ENCODE assay signal across 9 mouse cellular contexts in the genomic region with DNA sequence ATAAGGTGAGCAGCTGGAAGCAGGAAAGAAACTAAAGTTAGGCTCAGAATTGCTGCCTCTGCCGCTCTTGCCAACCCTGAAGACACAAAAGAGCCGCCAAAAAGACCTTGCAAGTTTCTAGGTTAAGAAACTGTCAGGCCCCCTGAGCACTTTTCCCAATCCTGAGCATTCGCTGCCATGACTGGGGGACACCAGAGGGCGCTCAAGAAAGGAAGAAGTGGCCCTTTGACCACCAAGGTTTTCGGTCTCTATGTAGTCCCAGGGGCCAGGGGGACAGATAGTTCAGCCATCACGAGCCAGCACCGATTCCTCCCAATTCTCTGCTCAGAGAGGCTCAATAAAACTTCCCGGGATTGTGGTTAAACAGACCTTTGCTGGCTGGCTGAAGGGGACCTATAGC.
A peak's percentile ranks its signal among the peaks of the same experiment; 100 is the strongest.
DNase-seq lines count a peak whose midpoint lies in the region; ATAC-seq and TF ChIP-seq lines count a peak whose summit lies in the region.
"Had no signal": no experiment of that assay in that cellular context is flagged by ENCODE, and none has a peak within 500 bp of the region (broad histone marks: within the 10 kb centered on the region; RNA-seq: fewer than 3 reads in every experiment).

No protein-coding gene starts in this region.

- TF ChIP-seq CTCF in left cerebral cortex, adult 2 months (IDR thresholded peaks at IDR 0.05), result peak; percentile 55
- peak in 1 of 2 experiments; percentile 77; a peak in 2 of 4 replicates for TF ChIP-seq CTCF in CH12.LX (conservative IDR thresholded peaks at IDR 0.05 in 1 of 2, IDR thresholded peaks at IDR 0.05 in 1 of 2; ENCODE audit: low read depth in 2 of 2, low read length in 2 of 2)
- peak; percentile 41 for TF ChIP-seq CTCF in cortical plate, adult 2 months (IDR thresholded peaks at IDR 0.05; ENCODE audit: extremely low read depth, insufficient read depth, low read length)

- no peak for TF ChIP-seq POLR2A in CH12.LX (IDR thresholded peaks at IDR 0.05; ENCODE audit: low read depth, low read length)
- TF ChIP-seq POLR2A in cortical plate, adult 2 months (IDR thresholded peaks at IDR 0.05; ENCODE audit: extremely low read depth, insufficient read depth, low read length), result no peak

- H3K27ac ChIP-seq in forebrain, embryonic 10.5 days, result no peak overlapping the region
- H3K27ac ChIP-seq in forebrain, embryonic 15.5 days (replicated peaks), result no peak overlapping the region
- H3K27ac ChIP-seq in left cerebral cortex, adult 2 months, result no peak overlapping the region
- H3K27ac ChIP-seq in CH12.LX (ENCODE audit: insufficient read depth, low read depth), result no peak overlapping the region
- no peak overlapping the region for H3K27ac ChIP-seq in cortical plate, adult 2 months (ENCODE audit: insufficient read depth, low read length)
- H3K27ac ChIP-seq: limb, embryonic 15.5 days had no signal

- H3K36me3 ChIP-seq in forebrain, embryonic 10.5 days (replicated peaks), result no peaks in the 10 kb centered on the region
- no peaks in the 10 kb centered on the region for H3K36me3 ChIP-seq in forebrain, embryonic 15.5 days
- H3K36me3 ChIP-seq in CH12.LX (replicated peaks in 1 of 2; ENCODE audit: control insufficient read depth in 1 of 2, insufficient read depth in 1 of 2, low read length in 1 of 2), result no peaks in the 10 kb centered on the region
- H3K36me3 ChIP-seq: limb, embryonic 15.5 days had no signal

- no peak for ATAC-seq in forebrain, embryonic 15.5 days (replicated peaks)
- ATAC-seq in megakaryocyte progenitor cell, adult 5-6 weeks (replicated peaks; ENCODE audit: poor library complexity), result peak; percentile 60
- no peak for ATAC-seq in erythroid progenitor cell, adult 5-6 weeks (replicated peaks; ENCODE audit: low FRiP score, poor library complexity, severe bottlenecking)

- dilution Hi-C loops in CH12.LX (cut with MboI; ENCODE audit: extremely low pct_ligation_motif_present, extremely low pct_unique_long_range_greater_than_20kb, low sequenced_read_pairs), result no loop called here

- peak; percentile 53 for TF ChIP-seq RAD21 in CH12.LX (IDR thresholded peaks at IDR 0.05; ENCODE audit: low read depth, low read length)

- H3K9ac ChIP-seq in forebrain, embryonic 15.5 days (replicated peaks), result no peak overlapping the region
- H3K9ac ChIP-seq in CH12.LX (ENCODE audit: insufficient read depth, low read depth), result no peak overlapping the region
- H3K9ac ChIP-seq: limb, embryonic 15.5 days had no signal

- no peak for TF ChIP-seq EP300 in CH12.LX (IDR thresholded peaks at IDR 0.05; ENCODE audit: low read length)

- 21% methylated on average over 8 of the region's 8 CpGs for WGBS in forebrain, embryonic 10.5 days
- 25% methylated on average over 8 of the region's 8 CpGs for WGBS in forebrain, embryonic 15.5 days

- H3K9me3 ChIP-seq in forebrain, embryonic 10.5 days, result peaks cover 16% of the 10 kb centered on the region; the same call in 1 of the 2 replicates
- no peaks in the 10 kb centered on the region for H3K9me3 ChIP-seq in forebrain, embryonic 15.5 days
- peaks cover 7% of the 10 kb centered on the region for H3K9me3 ChIP-seq in CH12.LX (replicated peaks; ENCODE audit: low read length)
- H3K9me3 ChIP-seq: limb, embryonic 15.5 days had no signal

- H3K4me3 ChIP-seq in forebrain, embryonic 10.5 days, result no peak overlapping the region
- no peak overlapping the region for H3K4me3 ChIP-seq in forebrain, embryonic 15.5 days
- H3K4me3 ChIP-seq in left cerebral cortex, adult 2 months, result no peak overlapping the region
- H3K4me3 ChIP-seq in CH12.LX (replicated peaks in 1 of 3; ENCODE audit: low read depth in 2 of 3, low read length in 2 of 3, poor library complexity in 1 of 3), result no peak overlapping the region
- H3K4me3 ChIP-seq in cortical plate, adult 2 months (ENCODE audit: insufficient read depth, low read length), result no peak overlapping the region
- H3K4me3 ChIP-seq: limb, embryonic 15.5 days had no signal

- peaks cover 31% of the 10 kb centered on the region for H3K4me1 ChIP-seq in forebrain, embryonic 10.5 days
- peaks cover 5% of the 10 kb centered on the region for H3K4me1 ChIP-seq in forebrain, embryonic 15.5 days
- H3K4me1 ChIP-seq in CH12.LX (ENCODE audit: control insufficient read depth in 1 of 2, insufficient read depth in 2 of 2), result peaks cover 0 to 4% of the 10 kb centered on the region in 2 experiments; a peak in 1 of 4 replicates
- H3K4me1 ChIP-seq in cortical plate, adult 2 months (ENCODE audit: control insufficient read depth, insufficient read depth, low read length), result no peaks in the 10 kb centered on the region
- H3K4me1 ChIP-seq: limb, embryonic 15.5 days had no signal

- H3K4me2 ChIP-seq in forebrain, embryonic 15.5 days (replicated peaks), result no peak overlapping the region
- no peak overlapping the region for H3K4me2 ChIP-seq in CH12.LX (ENCODE audit: insufficient read depth, low read depth, poor library complexity, severe bottlenecking)
- H3K4me2 ChIP-seq: limb, embryonic 15.5 days had no signal

- intact Hi-C loops in left cerebral cortex, adult 2 months (cut with DNase I), result loop anchor here (2.0 kb wide), 2 partner anchors 154 to 192 kb away; no protein-coding TSS in a partner anchor

- peak; percentile 51 for DNase-seq in forebrain, embryonic 10.5 days (ENCODE audit: extremely low spot score, low spot score)
- DNase-seq in left cerebral cortex, adult 2 months (ENCODE audit: extremely low spot score in 1 of 2, low spot score in 2 of 2), result peak in 1 of 2 experiments; percentile 20
- no peak for DNase-seq in left cerebral cortex, adult 8-10 months (ENCODE audit: low spot score in 2 of 2)
- DNase-seq in CH12.LX (ENCODE audit: extremely low read depth), result no peak

- H3K27me3 ChIP-seq in forebrain, embryonic 10.5 days (ENCODE audit: poor library complexity, severe bottlenecking), result peaks cover 100% of the 10 kb centered on the region
- peaks cover 36% of the 10 kb centered on the region; the same call in 1 of the 2 replicates for H3K27me3 ChIP-seq in forebrain, embryonic 15.5 days
- peaks cover 92% of the 10 kb centered on the region for H3K27me3 ChIP-seq in CH12.LX (replicated peaks)

- in situ Hi-C loops in CH12.LX (cut with MboI; ENCODE audit: low pct_ligation_motif_present, low pct_unique_long_range_greater_than_20kb, low sequenced_read_pairs), result no loop called here

- H3K79me2 ChIP-seq in CH12.LX (replicated peaks; ENCODE audit: control insufficient read depth, extremely low read depth, insufficient read depth, poor library complexity, severe bottlenecking), result no peaks in the 10 kb centered on the region

TF ChIP-seq in CH12.LX, 34 proteins besides CTCF, POLR2A, EP300 and RAD21:
- TF ChIP-seq GABPA (IDR thresholded peaks at IDR 0.05; ENCODE audit: insufficient replicate concordance, low read depth, low read length) (no peak), CHD1 (IDR thresholded peaks at IDR 0.05; ENCODE audit: low read depth, low read length) (no peak), ZC3H11A (IDR thresholded peaks at IDR 0.05; ENCODE audit: low read depth, low read length) (peak; percentile 8; the same call in 1 of the 2 replicates), MAZ (IDR thresholded peaks at IDR 0.05; ENCODE audit: low read depth, low read length) (0 out of 2 replicates have a peak, but pooled peaks have one; percentile 31), MEF2A (IDR thresholded peaks at IDR 0.05; ENCODE audit: borderline replicate concordance, low read depth, low read length) (no peak), USF2 (conservative IDR thresholded peaks at IDR 0.05; ENCODE audit: low read depth, low read length) (no peak), RCOR1 (conservative IDR thresholded peaks at IDR 0.05; ENCODE audit: low read depth, low read length) (no peak), IRF4 (IDR thresholded peaks at IDR 0.05; ENCODE audit: low read depth, low read length) (0 out of 2 replicates have a peak, but pooled peaks have one; percentile 12), SMC3 (IDR thresholded peaks at IDR 0.05; ENCODE audit: low read depth, low read length) (peak; percentile 87)
